Mouse (Mus musculus): Measurements from ENCODE around the gene Rab11fip3. TPM values are rescaled to one million over a fixed set of nuclear protein-coding genes. Genes with fewer than 3 reads are reported as not detected.
"Not testable (repeated sequence)": the region's sequence is repeated elsewhere in the genome, so short reads cannot be mapped to it uniquely, and the experiment has no call there.

Rab11fip3 gene
- polyA plus RNA-seq (2015; fragmentation: Nextera tagmentation; extraction: Ambion mirVana) = 19.5 and 20.5 TPM in 2 replicates

DNA sequence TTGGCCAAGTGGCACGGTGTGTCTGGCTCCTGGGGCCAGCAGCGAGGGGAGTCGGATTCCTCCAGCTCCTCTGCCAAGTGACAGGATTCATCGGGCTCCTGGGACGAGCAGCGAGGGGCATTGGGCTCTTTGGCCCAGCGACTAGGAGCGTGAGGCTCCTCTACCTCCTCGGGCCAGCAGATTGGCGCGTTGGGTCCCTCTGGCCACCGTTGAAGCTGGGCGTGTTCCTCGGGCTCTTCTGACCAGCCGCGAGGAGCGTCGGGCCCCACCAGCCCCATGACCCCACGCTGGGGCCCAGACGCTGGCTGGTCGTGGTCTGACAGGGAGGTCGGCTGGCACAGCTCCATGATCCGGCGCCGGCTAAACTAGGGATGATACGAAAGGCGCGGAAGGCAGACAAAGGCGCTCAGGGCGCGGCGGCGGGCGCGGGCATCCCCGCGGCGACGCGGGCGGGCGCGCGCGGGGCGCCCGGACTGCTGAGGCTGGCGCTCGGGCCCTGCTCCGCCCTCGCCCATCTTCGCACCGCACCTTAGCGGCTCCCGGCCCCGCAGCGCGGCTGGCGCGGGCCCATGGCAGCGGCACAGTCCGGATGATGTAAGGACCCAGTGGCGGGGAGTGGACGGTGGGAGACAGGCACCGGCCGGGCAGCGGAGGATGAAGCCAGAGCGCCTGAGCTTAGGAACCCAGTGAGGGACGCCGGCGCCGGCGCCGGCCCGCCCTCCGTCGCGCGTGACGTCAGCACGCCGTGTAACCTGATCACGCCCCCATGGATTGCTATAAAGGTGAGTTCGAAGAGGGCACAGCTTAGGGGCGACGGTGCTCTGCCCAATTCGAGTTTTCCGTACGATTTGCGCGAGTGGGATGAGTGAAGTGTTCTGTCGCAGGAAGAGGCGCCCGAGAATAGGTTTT lies at the start of gene Rab11fip3:
Gene Rab11fip3 (minus strand): TSS at position 725 of the 909 bp plus-strand sequence.
- WGBS = under 1% methylated on average over 92 of the region's 94 CpGs
- H3K9ac ChIP-seq = peak within 1 kb of the TSS; percentile 93
- peaks cover 13% of the 10 kb centered on the region for H3K36me3 ChIP-seq
- peak within 1 kb of the TSS; percentile 90 for H3K4me3 ChIP-seq
- H3K27ac ChIP-seq = peak within 1 kb of the TSS; percentile 73
- peak; percentile 94 for ATAC-seq (ENCODE audit: low FRiP score, low read depth)
- peak within 1 kb of the TSS; percentile 99 for H3K4me2 ChIP-seq (replicated peaks)
- peaks cover 48% of the 10 kb centered on the region for H3K4me1 ChIP-seq
- H3K9me3 ChIP-seq = no peaks in the 10 kb centered on the region
- peaks cover 17% of the 10 kb centered on the region for H3K27me3 ChIP-seq

- no peak overlapping the region for H3K9ac ChIP-seq
- H3K4me3 ChIP-seq = no peak overlapping the region
- no peak overlapping the region for H3K4me2 ChIP-seq (replicated peaks)
- peaks cover 6% of the 10 kb centered on the region; the same call in 1 of the 2 replicates for H3K4me1 ChIP-seq
- no peaks in the 10 kb centered on the region for H3K9me3 ChIP-seq
- H3K27me3 ChIP-seq = peaks cover 83% of the 10 kb centered on the region
- H3K27ac ChIP-seq = no peak overlapping the region
- ATAC-seq (ENCODE audit: low FRiP score, low read depth) = no peak
- no peaks in the 10 kb centered on the region for H3K36me3 ChIP-seq
- 83% methylated on average over 17 of the region's 17 CpGs for WGBS
Observed at GRCm38 (mm10) chr17:26116503-26117258, 47.3 kb upstream of the Rab11fip3 start.

- Histone ChIP-seq H3K27ac (no peak overlapping the region), H3K4me2 (replicated peaks) (no peak overlapping the region), H3K9me3 (no peaks in the 10 kb centered on the region), H3K9ac (no peak overlapping the region), H3K27me3 (peaks cover 90% of the 10 kb centered on the region), H3K4me1 (peaks cover 9% of the 10 kb centered on the region), H3K36me3 (no peaks in the 10 kb centered on the region), H3K4me3 (no peak overlapping the region)
- ATAC-seq (ENCODE audit: low FRiP score, low read depth) = no peak
- 68% methylated on average over 3 of the region's 3 CpGs for WGBS
Observed at GRCm38 (mm10) chr17:26115956-26116487, 46.7 kb upstream of the Rab11fip3 start.

DNA sequence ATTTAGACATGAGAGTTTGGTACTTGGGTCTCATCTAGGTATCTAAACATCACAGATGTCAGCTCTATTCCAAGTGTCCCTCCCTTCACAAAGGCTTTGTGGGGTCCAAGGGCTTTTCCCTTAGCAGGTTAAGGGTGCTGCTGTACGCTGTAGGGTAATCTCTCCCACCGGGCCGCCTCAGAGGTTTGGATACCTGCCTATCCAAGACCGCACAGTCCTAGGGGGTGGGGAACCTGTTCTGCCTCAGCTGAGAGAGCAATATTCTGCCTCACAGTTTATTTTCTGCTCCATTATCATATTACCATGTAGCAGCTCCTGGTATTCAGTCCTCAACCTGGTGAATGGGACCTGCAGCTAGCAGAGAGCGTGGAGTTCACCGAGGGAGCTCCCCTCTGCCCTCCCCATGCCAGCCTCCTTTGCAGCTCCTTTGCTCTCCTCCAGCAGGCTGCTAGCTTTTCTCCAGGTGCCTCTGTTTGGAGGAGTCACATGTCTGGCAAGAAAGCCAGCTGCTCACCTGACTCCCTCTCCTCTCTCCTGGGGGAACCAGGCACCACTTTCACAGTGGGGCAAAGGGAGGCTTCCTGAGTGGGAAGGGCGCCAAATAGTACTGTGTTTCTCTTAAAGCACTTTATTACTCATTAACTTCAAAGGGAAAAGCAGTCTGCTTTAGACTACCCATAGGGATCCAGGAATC lies 46.0 kb upstream of the Rab11fip3 start:
- no peak overlapping the region for H3K4me3 ChIP-seq
- H3K27ac ChIP-seq = no peak overlapping the region
- no peaks in the 10 kb centered on the region for H3K36me3 ChIP-seq
- WGBS = 77% methylated on average over 7 of the region's 7 CpGs
- no peaks in the 10 kb centered on the region for H3K9me3 ChIP-seq
- no peak overlapping the region for H3K4me2 ChIP-seq (replicated peaks)
- no peak overlapping the region for H3K9ac ChIP-seq
- no peak for ATAC-seq (ENCODE audit: low FRiP score, low read depth)
- H3K27me3 ChIP-seq = peaks cover 96% of the 10 kb centered on the region
- H3K4me1 ChIP-seq = peaks cover 15% of the 10 kb centered on the region

DNA sequence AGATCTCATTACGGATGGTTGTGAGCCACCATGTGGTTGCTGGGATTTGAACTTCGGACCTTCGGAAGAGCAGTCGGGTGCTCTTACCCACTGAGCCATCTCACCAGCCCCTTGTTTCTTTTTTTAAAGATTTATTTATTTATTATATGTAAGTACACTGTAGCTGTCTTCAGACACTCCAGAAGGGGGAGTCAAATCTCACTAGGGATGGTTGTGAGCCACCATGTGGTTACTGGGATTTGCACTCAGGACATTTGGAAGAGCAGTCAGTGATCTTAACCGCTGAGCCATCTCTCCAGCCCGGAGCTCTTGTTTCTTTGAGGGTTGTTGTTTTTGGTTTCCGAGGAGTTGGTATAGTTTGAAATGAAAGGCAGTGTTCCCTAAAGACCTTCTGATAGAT lies 45.1 kb upstream of the Rab11fip3 start:
- 68% methylated on average over 7 of the region's 7 CpGs for WGBS
- H3K4me2 ChIP-seq (replicated peaks); H3K36me3 ChIP-seq; H3K27ac ChIP-seq; ATAC-seq (ENCODE audit: low FRiP score, low read depth); H3K9ac ChIP-seq; H3K4me3 ChIP-seq; H3K9me3 ChIP-seq: not testable (repeated sequence)
- Histone ChIP-seq H3K4me1 (peaks cover 12% of the 10 kb centered on the region), H3K27me3 (peaks cover 97% of the 10 kb centered on the region)

- H3K4me2 ChIP-seq (replicated peaks) = peak overlapping the region; percentile 88
- ATAC-seq (ENCODE audit: low FRiP score, low read depth) = no peak
- H3K4me1 ChIP-seq = peaks cover 12% of the 10 kb centered on the region
- no peaks in the 10 kb centered on the region for H3K36me3 ChIP-seq
- peak overlapping the region; percentile 63; the same call in 1 of the 2 replicates for H3K9ac ChIP-seq
- peaks cover 97% of the 10 kb centered on the region for H3K27me3 ChIP-seq
- no peaks in the 10 kb centered on the region for H3K9me3 ChIP-seq
- H3K27ac ChIP-seq = no peak overlapping the region
- peak overlapping the region; percentile 54 for H3K4me3 ChIP-seq
- 14% methylated on average over 8 of the region's 8 CpGs for WGBS
Observed at GRCm38 (mm10) chr17:26114061-26114460, 44.7 kb upstream of the Rab11fip3 start.

GRCm38 (mm10) chr17:26113181-26113948 lies 44.0 kb upstream of the Rab11fip3 start, which contains the start of gene Tmem8:
Gene Tmem8, plus strand, starts transcription at chr17:26113299.
- H3K27ac ChIP-seq = no peak within 1 kb of the TSS
- peak within 1 kb of the TSS; percentile 88 for H3K4me2 ChIP-seq (replicated peaks)
- H3K27me3 ChIP-seq = peaks cover 90% of the 10 kb centered on the region
- H3K9me3 ChIP-seq = no peaks in the 10 kb centered on the region
- WGBS = under 1% methylated on average over 71 of the region's 75 CpGs
- ATAC-seq (ENCODE audit: low FRiP score, low read depth) = peak; percentile 54
- peaks cover 12% of the 10 kb centered on the region for H3K4me1 ChIP-seq
- H3K36me3 ChIP-seq = no peaks in the 10 kb centered on the region
- H3K4me3 ChIP-seq = peak within 1 kb of the TSS; percentile 54
- H3K9ac ChIP-seq = peak within 1 kb of the TSS; percentile 63

DNA sequence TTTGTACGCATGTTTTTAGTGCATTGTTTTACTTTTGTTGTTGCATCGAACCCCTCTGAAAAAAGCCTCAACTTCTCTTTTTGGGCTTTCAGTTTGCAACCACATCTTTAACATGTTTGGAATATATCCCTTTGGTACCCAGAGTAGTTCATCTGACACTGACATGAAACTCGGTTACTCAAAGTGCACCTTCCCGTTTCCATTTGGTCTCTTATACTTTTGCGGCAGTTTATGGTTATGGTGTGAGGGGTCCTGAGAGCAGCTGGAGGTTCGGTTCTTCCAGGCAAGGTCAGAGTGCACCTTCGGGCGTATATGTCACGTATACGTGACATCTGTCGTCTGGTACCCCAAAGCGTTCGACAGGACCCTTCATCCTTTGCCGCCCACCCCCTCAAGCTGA lies 43.4 kb upstream of the Rab11fip3 start:
- WGBS = 16% methylated on average over 14 of the region's 14 CpGs
- Histone ChIP-seq H3K9ac (0 out of 2 replicates have a peak overlapping the region, but pooled peaks have one; percentile 63), H3K4me2 (replicated peaks) (peak overlapping the region; percentile 88)

GRCm38 (mm10) chr17:26111722-26112121 lies 42.4 kb upstream of the Rab11fip3 start:
- Histone ChIP-seq H3K4me3 (no peak overlapping the region), H3K27ac (no peak overlapping the region), H3K9ac (no peak overlapping the region), H3K4me2 (replicated peaks) (no peak overlapping the region), H3K36me3 (no peaks in the 10 kb centered on the region), H3K9me3 (no peaks in the 10 kb centered on the region), H3K4me1 (peaks cover 12% of the 10 kb centered on the region), H3K27me3 (peaks cover 74% of the 10 kb centered on the region)
- no peak for ATAC-seq (ENCODE audit: low FRiP score, low read depth)
- 36% methylated on average over 4 of the region's 4 CpGs for WGBS

More for the DNA sequence above, 43.4 kb upstream of the Rab11fip3 start:
- Histone ChIP-seq H3K4me3 (peak overlapping the region; percentile 54), H3K36me3 (no peaks in the 10 kb centered on the region), H3K27ac (no peak overlapping the region), H3K9me3 (no peaks in the 10 kb centered on the region), H3K27me3 (peaks cover 84% of the 10 kb centered on the region), H3K4me1 (peaks cover 12% of the 10 kb centered on the region)
- ATAC-seq (ENCODE audit: low FRiP score, low read depth) = no peak

GRCm38 (mm10) chr17:26111024-26111423 lies 41.7 kb upstream of the Rab11fip3 start:
- H3K4me2 ChIP-seq (replicated peaks) = no peak overlapping the region
- H3K27me3 ChIP-seq = peaks cover 67% of the 10 kb centered on the region
- ATAC-seq (ENCODE audit: low FRiP score, low read depth) = no peak
- H3K36me3 ChIP-seq = no peaks in the 10 kb centered on the region
- peak overlapping the region; percentile 8; the same call in 1 of the 2 replicates for H3K9ac ChIP-seq
- H3K27ac ChIP-seq = no peak overlapping the region
- WGBS = 4% methylated on average over 4 of the region's 4 CpGs
- H3K4me1 ChIP-seq = peaks cover 12% of the 10 kb centered on the region
- no peak overlapping the region for H3K4me3 ChIP-seq
- no peaks in the 10 kb centered on the region for H3K9me3 ChIP-seq

GRCm38 (mm10) chr17:26110156-26110555 lies 40.8 kb upstream of the Rab11fip3 start:
- no peak for ATAC-seq (ENCODE audit: low FRiP score, low read depth)
- WGBS = 29% methylated on average over 4 of the region's 4 CpGs
- Histone ChIP-seq H3K9me3 (no peaks in the 10 kb centered on the region), H3K27ac (no peak overlapping the region), H3K4me1 (peaks cover 12% of the 10 kb centered on the region), H3K4me2 (replicated peaks) (no peak overlapping the region), H3K4me3 (no peak overlapping the region), H3K9ac (no peak overlapping the region), H3K27me3 (peaks cover 58% of the 10 kb centered on the region), H3K36me3 (no peaks in the 10 kb centered on the region)
